Comparison of ENCODE assay signal across 34 mouse cellular contexts in the genomic region with DNA sequence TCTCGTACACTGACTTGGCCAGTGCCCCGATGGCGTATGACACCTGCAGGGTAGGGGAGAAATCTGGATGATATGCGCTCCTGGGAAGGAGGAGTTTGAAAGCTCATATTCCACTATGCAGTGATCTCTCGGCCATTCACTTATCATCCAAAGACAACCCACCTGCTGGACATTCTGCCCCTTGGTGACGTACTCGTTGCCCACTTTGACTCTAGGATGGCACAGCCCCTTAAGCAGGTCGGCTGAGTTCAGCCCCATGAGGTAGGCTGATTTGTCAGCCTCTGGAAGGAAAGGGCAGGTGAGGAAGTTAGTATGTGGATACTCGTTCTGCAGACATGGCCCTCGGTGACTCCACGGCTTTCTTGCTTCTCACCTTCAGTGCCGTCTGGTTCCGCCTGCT. TPM values are rescaled to one million over a fixed set of nuclear protein-coding genes. Genes with fewer than 3 reads are reported as not detected.
DNase-seq lines count a peak whose midpoint lies in the region; ATAC-seq and TF ChIP-seq lines count a peak whose summit lies in the region.
"Had no signal": no experiment of that assay in that cellular context is flagged by ENCODE, and none has a peak within 500 bp of the region (broad histone marks: within the 10 kb centered on the region; RNA-seq: fewer than 3 reads in every experiment).

No protein-coding gene starts in this region.

- peak; percentile 75 for DNase-seq in heart, embryonic 10.5 days (ENCODE audit: low spot score)
- no peak for DNase-seq in heart, postnatal 36 days
- no peak for DNase-seq in heart, postnatal 10 days
- DNase-seq in midbrain, embryonic 11.5 days (ENCODE audit: low spot score, missing footprints), result peak; percentile 6
- DNase-seq in midbrain, embryonic 14.5 days, result no peak
- no peak for DNase-seq in heart, postnatal 0 days (ENCODE audit: low spot score)
- no peak for DNase-seq in right cerebral cortex, postnatal 25 days
- DNase-seq: adrenal gland, adult 2 months; adrenal gland, postnatal 14 days; cerebellum, adult 11 months; cerebellum, adult 2 months; cerebellum, adult 9-11 months; cerebellum, postnatal 25 days; forebrain, postnatal 0 days; gastrocnemius, adult 2 months; gastrocnemius, postnatal 14 days; kidney, adult 11 months; kidney, adult 8-10 months had no signal

- peak overlapping the region; percentile 94 for H3K27ac ChIP-seq in heart, embryonic 10.5 days
- peak overlapping the region; percentile 98 for H3K27ac ChIP-seq in heart, embryonic 13.5 days (replicated peaks)
- H3K27ac ChIP-seq in midbrain, embryonic 11.5 days (ENCODE audit: low read depth, low read length), result no peak overlapping the region
- H3K27ac ChIP-seq in midbrain, embryonic 14.5 days (replicated peaks; ENCODE audit: low read depth, low read length), result no peak overlapping the region
- H3K27ac ChIP-seq in heart, postnatal 0 days (ENCODE audit: low read depth), result peak overlapping the region; percentile 99
- H3K27ac ChIP-seq: embryonic facial prominence, embryonic 12.5 days; embryonic facial prominence, embryonic 15.5 days; gastrocnemius, adult 2 months; hindbrain, embryonic 12.5 days; hindbrain, embryonic 15.5 days had no signal

- H3K4me1 ChIP-seq in heart, embryonic 10.5 days, result peaks cover 22% of the 10 kb centered on the region; the same call in 1 of the 2 replicates
- H3K4me1 ChIP-seq in heart, embryonic 13.5 days, result peaks cover 7% of the 10 kb centered on the region
- H3K4me1 ChIP-seq in midbrain, embryonic 11.5 days (ENCODE audit: control insufficient read depth, insufficient read depth, low read length), result no peaks in the 10 kb centered on the region
- peaks cover under 1% of the 10 kb centered on the region; the same call in 1 of the 2 replicates for H3K4me1 ChIP-seq in midbrain, embryonic 14.5 days (ENCODE audit: control insufficient read depth, insufficient read depth, low read length)
- no peaks in the 10 kb centered on the region for H3K4me1 ChIP-seq in heart, postnatal 0 days (ENCODE audit: control insufficient read depth, insufficient read depth)
- H3K4me1 ChIP-seq: embryonic facial prominence, embryonic 12.5 days; embryonic facial prominence, embryonic 15.5 days; hindbrain, embryonic 12.5 days; hindbrain, embryonic 15.5 days had no signal

- TF ChIP-seq CTCF in heart, postnatal 0 days (IDR thresholded peaks at IDR 0.05; ENCODE audit: low read depth), result no peak

- no peak for ATAC-seq in heart, embryonic 13.5 days (ENCODE audit: extremely low read depth, insufficient number of reproducible peaks, low FRiP score, low TSS enrichment)
- no peak for ATAC-seq in midbrain, embryonic 11.5 days (ENCODE audit: low FRiP score)
- no peak for ATAC-seq in midbrain, embryonic 14.5 days (ENCODE audit: low FRiP score, low TSS enrichment)
- no peak; the same call in 1 of the 2 replicates for ATAC-seq in heart, postnatal 0 days (ENCODE audit: insufficient read depth, low read depth)
- ATAC-seq: CD4-positive, CD25-positive, alpha-beta regulatory T cell, adult 4 months; forebrain, embryonic 14.5 days; forebrain, postnatal 0 days had no signal

- H3K4me2 ChIP-seq in heart, embryonic 13.5 days, result peak overlapping the region; percentile 66
- H3K4me2 ChIP-seq in midbrain, embryonic 11.5 days, result no peak overlapping the region
- H3K4me2 ChIP-seq in midbrain, embryonic 14.5 days (ENCODE audit: low read length), result no peak overlapping the region
- peak overlapping the region; percentile 62 for H3K4me2 ChIP-seq in heart, postnatal 0 days (ENCODE audit: low read depth, low read length)
- H3K4me2 ChIP-seq: embryonic facial prominence, embryonic 12.5 days; embryonic facial prominence, embryonic 15.5 days; hindbrain, embryonic 12.5 days; hindbrain, embryonic 15.5 days had no signal

- H3K9me3 ChIP-seq in heart, embryonic 10.5 days, result no peaks in the 10 kb centered on the region
- no peaks in the 10 kb centered on the region for H3K9me3 ChIP-seq in heart, embryonic 13.5 days
- H3K9me3 ChIP-seq in midbrain, embryonic 11.5 days (ENCODE audit: control insufficient read depth, low read length), result no peaks in the 10 kb centered on the region
- no peaks in the 10 kb centered on the region for H3K9me3 ChIP-seq in midbrain, embryonic 14.5 days (ENCODE audit: control insufficient read depth, low read length)
- no peaks in the 10 kb centered on the region for H3K9me3 ChIP-seq in heart, postnatal 0 days (replicated peaks; ENCODE audit: control insufficient read depth, low read length)
- H3K9me3 ChIP-seq: embryonic facial prominence, embryonic 12.5 days; embryonic facial prominence, embryonic 15.5 days; hindbrain, embryonic 12.5 days; hindbrain, embryonic 15.5 days had no signal

- H3K9ac ChIP-seq in heart, embryonic 13.5 days, result peak overlapping the region; percentile 96
- no peak overlapping the region for H3K9ac ChIP-seq in midbrain, embryonic 11.5 days (ENCODE audit: low read length)
- H3K9ac ChIP-seq in midbrain, embryonic 14.5 days (replicated peaks; ENCODE audit: low read length), result no peak overlapping the region
- peak overlapping the region; percentile 67 for H3K9ac ChIP-seq in heart, postnatal 0 days (replicated peaks; ENCODE audit: low read depth, low read length)
- H3K9ac ChIP-seq: embryonic facial prominence, embryonic 12.5 days; embryonic facial prominence, embryonic 15.5 days; forebrain, postnatal 0 days; hindbrain, embryonic 12.5 days; hindbrain, embryonic 15.5 days had no signal

- H3K4me3 ChIP-seq in heart, embryonic 10.5 days, result peak overlapping the region; percentile 56
- peak overlapping the region; percentile 64 for H3K4me3 ChIP-seq in heart, embryonic 13.5 days
- H3K4me3 ChIP-seq in midbrain, embryonic 11.5 days (ENCODE audit: low read depth, low read length), result no peak overlapping the region
- H3K4me3 ChIP-seq in midbrain, embryonic 14.5 days (replicated peaks; ENCODE audit: low read depth, low read length), result no peak overlapping the region
- peak overlapping the region; percentile 46 for H3K4me3 ChIP-seq in heart, postnatal 0 days (ENCODE audit: low read depth, low read length)
- H3K4me3 ChIP-seq: embryonic facial prominence, embryonic 12.5 days; embryonic facial prominence, embryonic 15.5 days; gastrocnemius, adult 2 months; hindbrain, embryonic 12.5 days; hindbrain, embryonic 15.5 days had no signal

- intact Hi-C loops in heart, postnatal 36 days (cut with DNase I), result no loop called here
- intact Hi-C loops in heart, postnatal 10 days (cut with DNase I), result no loop called here

- H3K27me3 ChIP-seq in heart, embryonic 10.5 days (ENCODE audit: insufficient read depth, poor library complexity, severe bottlenecking), result no peaks in the 10 kb centered on the region
- H3K27me3 ChIP-seq in heart, embryonic 13.5 days (replicated peaks), result peaks cover 12% of the 10 kb centered on the region; the same call in 1 of the 2 replicates
- H3K27me3 ChIP-seq in midbrain, embryonic 11.5 days (ENCODE audit: control insufficient read depth, insufficient read depth, low read length), result no peaks in the 10 kb centered on the region
- H3K27me3 ChIP-seq in midbrain, embryonic 14.5 days (ENCODE audit: control insufficient read depth, insufficient read depth, low read length), result no peaks in the 10 kb centered on the region
- H3K27me3 ChIP-seq in heart, postnatal 0 days (ENCODE audit: control insufficient read depth, insufficient read depth, low read length), result no peaks in the 10 kb centered on the region
- H3K27me3 ChIP-seq: embryonic facial prominence, embryonic 15.5 days; hindbrain, embryonic 12.5 days; hindbrain, embryonic 15.5 days had no signal

- H3K36me3 ChIP-seq in heart, embryonic 10.5 days, result peaks cover 87% of the 10 kb centered on the region
- H3K36me3 ChIP-seq in heart, embryonic 13.5 days, result peaks cover 80% of the 10 kb centered on the region
- no peaks in the 10 kb centered on the region for H3K36me3 ChIP-seq in midbrain, embryonic 11.5 days (ENCODE audit: control insufficient read depth, insufficient read depth, low read length)
- H3K36me3 ChIP-seq in midbrain, embryonic 14.5 days (ENCODE audit: control insufficient read depth, insufficient read depth, low read length), result no peaks in the 10 kb centered on the region
- peaks cover 63% of the 10 kb centered on the region for H3K36me3 ChIP-seq in heart, postnatal 0 days (replicated peaks; ENCODE audit: control insufficient read depth, insufficient read depth, low read length)
- H3K36me3 ChIP-seq: embryonic facial prominence, embryonic 12.5 days; embryonic facial prominence, embryonic 15.5 days; hindbrain, embryonic 12.5 days; hindbrain, embryonic 15.5 days had no signal

- TF ChIP-seq EP300 in heart, postnatal 0 days (IDR thresholded peaks at IDR 0.05; ENCODE audit: low read depth), result no peak

- 76% methylated on average over 13 of the region's 13 CpGs for WGBS in heart, embryonic 10.5 days
- WGBS in heart, embryonic 13.5 days, result 60% methylated on average over 13 of the region's 13 CpGs
- WGBS in midbrain, embryonic 11.5 days, result 92% methylated on average over 13 of the region's 13 CpGs
- 91% methylated on average over 13 of the region's 13 CpGs for WGBS in midbrain, embryonic 14.5 days
- WGBS in heart, postnatal 0 days, result 38% methylated on average over 13 of the region's 13 CpGs

RNA-seq across cellular contexts. Expression of gene Myh7, which starts 5.5 kb away (rescaled TPM):
- 2,022 and 5,104 TPM in 2 replicates for polyA plus RNA-seq in heart, embryonic 10.5 days (2016; fragmentation: Nextera tagmentation; extraction: Ambion mirVana)
- total RNA-seq in heart, postnatal 36 days (2021), result 1,000 to 10,000 TPM; 2,242 to 2,437 TPM
- 3,662 and 3,747 TPM in 2 replicates for polyA plus RNA-seq in heart, embryonic 13.5 days (2015; fragmentation: Nextera tagmentation; extraction: Ambion mirVana)
- 1,000 to 10,000 TPM; 1,842 to 1,858 TPM for total RNA-seq in heart, postnatal 10 days (2021)
- polyA plus RNA-seq in midbrain, embryonic 11.5 days (2014; fragmentation: Nextera tagmentation; extraction: Ambion mirVana), result 0.52 and 1.1 TPM in 2 replicates
- 5.4 and 7.7 TPM in 2 replicates for polyA plus RNA-seq in midbrain, embryonic 14.5 days (2014; fragmentation: Nextera tagmentation; extraction: Ambion mirVana)
- 4,273 and 4,731 TPM in 2 replicates for total RNA-seq in heart, postnatal 0 days (2014; rRNA removed; ENCODE audit: low replicate concordance)
- 1,026 and 1,537 TPM in 2 replicates for polyA plus RNA-seq in heart, postnatal 0 days (2015; fragmentation: Nextera tagmentation; extraction: Ambion mirVana)
- total RNA-seq: adrenal gland, adult 2 months; common myeloid progenitor, adult 5-6 weeks; hematopoietic stem cell, adult 5-6 weeks; MEL had no signal
- polyA plus RNA-seq: adrenal gland, adult 2 months; CD4-positive, CD25-positive, alpha-beta regulatory T cell, adult 4 months had no signal

RNA-seq across cellular contexts. Expression of gene Gm17428, which starts 12.1 kb away (rescaled TPM):
- not detected in 2 replicates for polyA plus RNA-seq in heart, embryonic 10.5 days (2016; fragmentation: Nextera tagmentation; extraction: Ambion mirVana)
- not detected for total RNA-seq in heart, postnatal 36 days (2021)
- polyA plus RNA-seq in heart, embryonic 13.5 days (2015; fragmentation: Nextera tagmentation; extraction: Ambion mirVana), result not detected in 2 replicates
- total RNA-seq in heart, postnatal 10 days (2021), result not detected
- polyA plus RNA-seq in midbrain, embryonic 11.5 days (2014; fragmentation: Nextera tagmentation; extraction: Ambion mirVana), result not detected in 2 replicates
- not detected in 2 replicates for polyA plus RNA-seq in midbrain, embryonic 14.5 days (2014; fragmentation: Nextera tagmentation; extraction: Ambion mirVana)
- total RNA-seq in heart, postnatal 0 days (2014; rRNA removed; ENCODE audit: low replicate concordance), result not detected in 2 replicates
- not detected in 2 replicates for polyA plus RNA-seq in heart, postnatal 0 days (2015; fragmentation: Nextera tagmentation; extraction: Ambion mirVana)
- total RNA-seq: adrenal gland, adult 2 months; adrenal gland, postnatal 14 days; adrenal gland, postnatal 4 days; common myeloid progenitor, adult 5-6 weeks; forebrain, postnatal 0 days; gastrocnemius, adult 2 months; gastrocnemius, postnatal 14 days; gastrocnemius, postnatal 4 days; hematopoietic stem cell, adult 5-6 weeks; MEL had no signal
- polyA plus RNA-seq: adrenal gland, adult 2 months; C2C12; CD4-positive, CD25-positive, alpha-beta regulatory T cell, adult 4 months; cerebellum, adult 2 months; embryonic facial prominence, embryonic 12.5 days; embryonic facial prominence, embryonic 15.5 days; forebrain, embryonic 11.5 days; forebrain, embryonic 14.5 days; forebrain, postnatal 0 days; frontal cortex, adult 2 months; hindbrain, embryonic 12.5 days; hindbrain, embryonic 15.5 days; intestine, embryonic 14.5 days had no signal

RNA-seq across cellular contexts. Expression of gene Myh6, which starts 22.2 kb away (rescaled TPM):
- polyA plus RNA-seq in heart, embryonic 10.5 days (2016; fragmentation: Nextera tagmentation; extraction: Ambion mirVana), result 2,034 and 3,157 TPM in 2 replicates
- total RNA-seq in heart, postnatal 36 days (2021), result over 10,000 TPM; 23,066 to 24,862 TPM
- polyA plus RNA-seq in heart, embryonic 13.5 days (2015; fragmentation: Nextera tagmentation; extraction: Ambion mirVana), result 1,796 and 1,858 TPM in 2 replicates
- total RNA-seq in heart, postnatal 10 days (2021), result over 10,000 TPM; 20,580 to 20,870 TPM
- polyA plus RNA-seq in midbrain, embryonic 11.5 days (2014; fragmentation: Nextera tagmentation; extraction: Ambion mirVana), result 0.51 TPM in 1 of 2 replicates, not detected in the other
- polyA plus RNA-seq in midbrain, embryonic 14.5 days (2014; fragmentation: Nextera tagmentation; extraction: Ambion mirVana), result 0.98 and 1.7 TPM in 2 replicates
- total RNA-seq in heart, postnatal 0 days (2014; rRNA removed; ENCODE audit: low replicate concordance), result 3,860 and 3,976 TPM in 2 replicates
- 8,242 and 9,737 TPM in 2 replicates for polyA plus RNA-seq in heart, postnatal 0 days (2015; fragmentation: Nextera tagmentation; extraction: Ambion mirVana)
- total RNA-seq: adrenal gland, adult 2 months; common myeloid progenitor, adult 5-6 weeks; hematopoietic stem cell, adult 5-6 weeks; MEL had no signal
- polyA plus RNA-seq: adrenal gland, adult 2 months; CD4-positive, CD25-positive, alpha-beta regulatory T cell, adult 4 months; forebrain, embryonic 11.5 days had no signal

RNA-seq across cellular contexts. Expression of gene Ngdn, which starts 26.4 kb away (rescaled TPM):
- polyA plus RNA-seq in heart, embryonic 10.5 days (2016; fragmentation: Nextera tagmentation; extraction: Ambion mirVana), result 73.7 and 88.8 TPM in 2 replicates
- total RNA-seq in heart, postnatal 36 days (2021), result 10 to 100 TPM; 25.6 to 29.3 TPM
- 56.8 and 58.2 TPM in 2 replicates for polyA plus RNA-seq in heart, embryonic 13.5 days (2015; fragmentation: Nextera tagmentation; extraction: Ambion mirVana)
- total RNA-seq in heart, postnatal 10 days (2021), result 10 to 100 TPM; 30.6 to 33.9 TPM
- polyA plus RNA-seq in midbrain, embryonic 11.5 days (2014; fragmentation: Nextera tagmentation; extraction: Ambion mirVana), result 85.0 and 85.9 TPM in 2 replicates
- polyA plus RNA-seq in midbrain, embryonic 14.5 days (2014; fragmentation: Nextera tagmentation; extraction: Ambion mirVana), result 51.7 and 54.3 TPM in 2 replicates
- 20.2 and 50.1 TPM in 2 replicates for total RNA-seq in heart, postnatal 0 days (2014; rRNA removed; ENCODE audit: low replicate concordance)
- polyA plus RNA-seq in heart, postnatal 0 days (2015; fragmentation: Nextera tagmentation; extraction: Ambion mirVana), result 50.0 and 50.9 TPM in 2 replicates

RNA-seq across cellular contexts. Expression of gene Cmtm5, which starts 52.8 kb away (rescaled TPM):
- 0.97 and 1.5 TPM in 2 replicates for polyA plus RNA-seq in heart, embryonic 10.5 days (2016; fragmentation: Nextera tagmentation; extraction: Ambion mirVana)
- total RNA-seq in heart, postnatal 36 days (2021), result under 1 TPM in 1 of 2 experiments, not detected in 1; 0.46 TPM
- polyA plus RNA-seq in heart, embryonic 13.5 days (2015; fragmentation: Nextera tagmentation; extraction: Ambion mirVana), result 0.49 and 0.98 TPM in 2 replicates
- under 1 TPM in 1 of 2 experiments, not detected in 1; 0.91 TPM for total RNA-seq in heart, postnatal 10 days (2021)
- polyA plus RNA-seq in midbrain, embryonic 11.5 days (2014; fragmentation: Nextera tagmentation; extraction: Ambion mirVana), result 0.19 and 0.71 TPM in 2 replicates
- 4.2 and 4.3 TPM in 2 replicates for polyA plus RNA-seq in midbrain, embryonic 14.5 days (2014; fragmentation: Nextera tagmentation; extraction: Ambion mirVana)
- 3.1 and 8.1 TPM in 2 replicates for total RNA-seq in heart, postnatal 0 days (2014; rRNA removed; ENCODE audit: low replicate concordance)
- 0.34 and 0.85 TPM in 2 replicates for polyA plus RNA-seq in heart, postnatal 0 days (2015; fragmentation: Nextera tagmentation; extraction: Ambion mirVana)
- total RNA-seq: common myeloid progenitor, adult 5-6 weeks; hematopoietic stem cell, adult 5-6 weeks; MEL had no signal
- polyA plus RNA-seq: C2C12; CD4-positive, CD25-positive, alpha-beta regulatory T cell, adult 4 months had no signal

Comparison
In these comparisons a context has a peak if more than half of its experiments do, and no peak if none do; other contexts are left out.
1. DNase-seq: peak in heart, embryonic 10.5 days (single experiment) and midbrain, embryonic 11.5 days (single experiment); none in heart, postnatal 36 days (0 of 2), heart, postnatal 10 days (0 of 2), midbrain, embryonic 14.5 days (single experiment), heart, postnatal 0 days (single experiment) and right cerebral cortex, postnatal 25 days (single experiment).
2. H3K27ac ChIP-seq: peak in heart, embryonic 10.5 days (single experiment), heart, embryonic 13.5 days (single experiment) and heart, postnatal 0 days (single experiment); none in midbrain, embryonic 11.5 days (single experiment) and midbrain, embryonic 14.5 days (single experiment).
3. H3K4me3 ChIP-seq: peak in heart, embryonic 10.5 days (single experiment), heart, embryonic 13.5 days (single experiment) and heart, postnatal 0 days (single experiment); none in midbrain, embryonic 11.5 days (single experiment) and midbrain, embryonic 14.5 days (single experiment).
4. H3K4me2 ChIP-seq: peak in heart, embryonic 13.5 days (single experiment) and heart, postnatal 0 days (single experiment); none in midbrain, embryonic 11.5 days (single experiment) and midbrain, embryonic 14.5 days (single experiment).
5. H3K9ac ChIP-seq: peak in heart, embryonic 13.5 days (single experiment) and heart, postnatal 0 days (single experiment); none in midbrain, embryonic 11.5 days (single experiment) and midbrain, embryonic 14.5 days (single experiment).
6. RNA of gene Myh7, which starts 5.5 kb away (polyA plus RNA-seq): 3,662 to 3,747 TPM in heart, embryonic 13.5 days, 2,022 to 5,104 TPM in heart, embryonic 10.5 days and 1,026 to 1,537 TPM in heart, postnatal 0 days; 5.4 to 7.7 TPM in midbrain, embryonic 14.5 days and 0.52 to 1.1 TPM in midbrain, embryonic 11.5 days; every median in the first group is over 100 times any median in the second.
7. RNA of gene Myh6, which starts 22.2 kb away (polyA plus RNA-seq): 8,242 to 9,737 TPM in heart, postnatal 0 days, 2,034 to 3,157 TPM in heart, embryonic 10.5 days and 1,796 to 1,858 TPM in heart, embryonic 13.5 days; 0.98 to 1.7 TPM in midbrain, embryonic 14.5 days and 0.51 TPM in midbrain, embryonic 11.5 days; every median in the first group is over 100 times any median in the second.